Mouse (Mus musculus) stomach, postnatal 0 days (tissue): ENCODE measurements at regions not wholly inside any gene's neighbourhood (a gene's known extent, or its start where the extent isn't known, plus 50 kb on each side); places are given as distances from the start of the nearest gene placed in this dataset.

Experiments used
- CTCF ChIP-seq: IDR thresholded peaks from 2 replicates; pipeline ENCODE4 v1.5.1; 2016; ENCODE audit warnings: antibody characterized with exemption, low read depth, mild to moderate bottlenecking, moderate library complexity
- EP300 ChIP-seq: optimal IDR thresholded peaks from 2 replicates; pipeline ENCODE3; 2016; ENCODE audit warnings: antibody characterized with exemption

- TF ChIP-seq CTCF (no peak), EP300 (no peak)
Measured at GRCm38 (mm10) chr11:22657635-22658034, 145.7 kb downstream of the Tmem17 start.
